8 mouse cellular contexts compared by ENCODE assay signal in the genomic region with DNA sequence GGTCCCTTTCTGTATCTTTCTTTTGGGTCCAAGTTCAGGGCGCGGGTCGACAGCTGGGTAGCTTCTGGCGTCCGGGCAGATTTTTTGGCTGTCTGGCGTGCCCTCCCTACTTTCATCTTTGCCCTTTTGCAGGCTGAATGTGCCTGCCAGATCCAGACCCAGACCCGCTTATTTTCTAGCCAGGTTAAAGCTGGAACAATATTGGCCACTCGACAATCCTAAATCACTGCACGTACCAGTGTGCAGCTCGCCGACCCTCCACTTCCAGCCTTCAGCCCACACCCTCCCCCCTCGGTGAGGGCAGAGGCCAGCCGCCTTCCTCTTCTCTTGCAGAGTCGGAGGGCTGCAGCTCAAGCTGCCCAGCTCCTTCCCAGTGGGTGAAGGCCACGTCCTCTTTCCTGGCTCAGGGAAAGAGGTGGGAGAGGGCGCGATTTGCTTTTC. TPM values are rescaled to one million over a fixed set of nuclear protein-coding genes. Genes with fewer than 3 reads are reported as not detected.
DNase-seq lines count a peak whose midpoint lies in the region; ATAC-seq and TF ChIP-seq lines count a peak whose summit lies in the region.

No protein-coding gene starts in this region.

- peaks cover 3% of the 10 kb centered on the region; the same call in 1 of the 2 replicates for H3K27me3 ChIP-seq in spleen, adult 2 months (ENCODE audit: control insufficient read depth, insufficient read depth, low read length)
- H3K27me3 ChIP-seq in heart, embryonic 14.5 days (ENCODE audit: control insufficient read depth, insufficient read depth, low read length), result no peaks in the 10 kb centered on the region
- no peaks in the 10 kb centered on the region for H3K27me3 ChIP-seq in limb, embryonic 10.5 days (ENCODE audit: low read depth, poor library complexity, severe bottlenecking)
- H3K27me3 ChIP-seq in midbrain, embryonic 15.5 days (replicated peaks), result no peaks in the 10 kb centered on the region

- H3K4me3 ChIP-seq in spleen, adult 2 months (ENCODE audit: extremely low read depth, insufficient read depth, insufficient read length), result peak overlapping the region; percentile 35; the same call in 1 of the 2 replicates
- H3K4me3 ChIP-seq in heart, embryonic 14.5 days (ENCODE audit: control insufficient read depth in 1 of 2, insufficient read depth in 1 of 2, low read depth in 1 of 2, low read length in 2 of 2), result peak overlapping the region; percentile 72 to 93
- peak overlapping the region; percentile 89 for H3K4me3 ChIP-seq in limb, embryonic 10.5 days
- peak overlapping the region; percentile 72 for H3K4me3 ChIP-seq in midbrain, embryonic 15.5 days

- H3K4me2 ChIP-seq in heart, embryonic 14.5 days (ENCODE audit: low read length), result peak overlapping the region; percentile 95
- peak overlapping the region; percentile 66 for H3K4me2 ChIP-seq in midbrain, embryonic 15.5 days

- H3K9ac ChIP-seq in heart, embryonic 14.5 days (ENCODE audit: low read length), result peak overlapping the region; percentile 93
- peak overlapping the region; percentile 88 for H3K9ac ChIP-seq in midbrain, embryonic 15.5 days

- TF ChIP-seq CTCF in spleen, adult 2 months (IDR thresholded peaks at IDR 0.05; ENCODE audit: extremely low read depth, insufficient read depth, insufficient read length, insufficient replicate concordance), result no peak

- no peak for TF ChIP-seq POLR2A in spleen, adult 2 months (IDR thresholded peaks at IDR 0.05; ENCODE audit: low read depth, low read length)

- WGBS in spleen, adult 2 months, result 2% methylated on average over 17 of the region's 17 CpGs
- under 1% methylated on average over 17 of the region's 17 CpGs for WGBS in heart, embryonic 14.5 days
- WGBS in limb, embryonic 10.5 days, result 0% methylated on average over 17 of the region's 17 CpGs
- WGBS in midbrain, embryonic 15.5 days, result under 1% methylated on average over 17 of the region's 17 CpGs

- 0 out of 2 replicates have a peak, but pooled peaks have one; percentile 15 for ATAC-seq in common myeloid progenitor, adult 5-6 weeks (replicated peaks; ENCODE audit: low read depth, poor library complexity, severe bottlenecking)
- no peak for ATAC-seq in heart, embryonic 14.5 days (ENCODE audit: insufficient number of reproducible peaks, insufficient read depth, low FRiP score, low read depth)
- ATAC-seq in midbrain, embryonic 15.5 days (replicated peaks), result peak; percentile 16; the same call in 1 of the 2 replicates
- ATAC-seq in megakaryocyte progenitor cell, adult 5-6 weeks (replicated peaks; ENCODE audit: poor library complexity), result no peak

- no peak for DNase-seq in spleen, adult 2 months (ENCODE audit: low read depth in 1 of 2, low spot score in 2 of 2)
- DNase-seq in spleen, postnatal 14 days (ENCODE audit: low spot score in 2 of 2), result no peak
- peak; percentile 72 for DNase-seq in limb, embryonic 10.5 days (ENCODE audit: low spot score)
- DNase-seq in thymus, postnatal 0 days (ENCODE audit: low spot score), result no peak

- H3K36me3 ChIP-seq in spleen, adult 2 months (ENCODE audit: control insufficient read depth, insufficient read depth, low read length), result no peaks in the 10 kb centered on the region
- H3K36me3 ChIP-seq in heart, embryonic 14.5 days (ENCODE audit: control insufficient read depth, insufficient read depth, low read length), result no peaks in the 10 kb centered on the region
- peaks cover 7% of the 10 kb centered on the region for H3K36me3 ChIP-seq in limb, embryonic 10.5 days
- H3K36me3 ChIP-seq in midbrain, embryonic 15.5 days (replicated peaks), result no peaks in the 10 kb centered on the region

- H3K27ac ChIP-seq in spleen, adult 2 months (ENCODE audit: insufficient read depth, low read length), result no peak overlapping the region
- peak overlapping the region in 1 of 2 experiments; percentile 98; a peak in 1 of 4 replicates for H3K27ac ChIP-seq in heart, embryonic 14.5 days (replicated peaks in 1 of 2; ENCODE audit: control insufficient read depth in 1 of 2, insufficient read depth in 1 of 2, low read depth in 2 of 2, low read length in 2 of 2)
- H3K27ac ChIP-seq in limb, embryonic 10.5 days, result peak overlapping the region; percentile 98
- peak overlapping the region; percentile 94 for H3K27ac ChIP-seq in midbrain, embryonic 15.5 days

- H3K9me3 ChIP-seq in heart, embryonic 14.5 days (ENCODE audit: control insufficient read depth, low read length), result no peaks in the 10 kb centered on the region
- no peaks in the 10 kb centered on the region for H3K9me3 ChIP-seq in limb, embryonic 10.5 days (replicated peaks)
- no peaks in the 10 kb centered on the region for H3K9me3 ChIP-seq in midbrain, embryonic 15.5 days

- H3K4me1 ChIP-seq in spleen, adult 2 months (ENCODE audit: control insufficient read depth, insufficient read depth, insufficient read length), result no peaks in the 10 kb centered on the region; the same call in 1 of the 2 replicates
- peaks cover 9 to 21% of the 10 kb centered on the region in 2 experiments for H3K4me1 ChIP-seq in heart, embryonic 14.5 days (ENCODE audit: control insufficient read depth in 2 of 2, insufficient read depth in 2 of 2, low read length in 2 of 2)
- H3K4me1 ChIP-seq in limb, embryonic 10.5 days, result peaks cover 40% of the 10 kb centered on the region
- peaks cover 20% of the 10 kb centered on the region for H3K4me1 ChIP-seq in midbrain, embryonic 15.5 days

RNA-seq across cellular contexts. Expression of gene Ptprg, which starts 1.7 kb away (rescaled TPM):
- polyA plus RNA-seq in spleen, adult 2 months (2012; rRNA removed), result 4.9 and 7.3 TPM in 2 replicates
- not detected in 2 replicates for total RNA-seq in common myeloid progenitor, adult 5-6 weeks (2017)
- 15.8 and 17.8 TPM in 2 replicates for polyA plus RNA-seq in heart, embryonic 14.5 days (2014; fragmentation: Nextera tagmentation; extraction: Ambion mirVana)
- 40.3 and 42.8 TPM in 2 replicates for polyA plus RNA-seq in limb, embryonic 10.5 days (2016; fragmentation: Nextera tagmentation; extraction: Ambion mirVana)
- 43.3 and 46.6 TPM in 2 replicates for polyA plus RNA-seq in midbrain, embryonic 15.5 days (2015; fragmentation: Nextera tagmentation; extraction: Ambion mirVana)
- total RNA-seq in megakaryocyte progenitor cell, adult 5-6 weeks (2015), result not detected in 2 replicates
- total RNA-seq in megakaryocyte progenitor cell, adult 5-6 weeks (2017), result not detected in 2 replicates
- polyA plus RNA-seq in thymus, postnatal 0 days (2015; fragmentation: Nextera tagmentation; extraction: Ambion mirVana), result 5.3 and 6.1 TPM in 2 replicates

Comparison
In these comparisons a context has a peak if more than half of its experiments do, and no peak if none do; other contexts are left out.
1. H3K4me3 ChIP-seq: peak in every context shown above with its lines; median percentile 89 in limb, embryonic 10.5 days; 82 in heart, embryonic 14.5 days; 72 in midbrain, embryonic 15.5 days; 35 in spleen, adult 2 months.
2. ATAC-seq: peak in common myeloid progenitor, adult 5-6 weeks (single experiment) and midbrain, embryonic 15.5 days (single experiment); none in heart, embryonic 14.5 days (single experiment) and megakaryocyte progenitor cell, adult 5-6 weeks (single experiment).